Comparison of ENCODE assay signal across 7 mouse cellular contexts in the genomic region with DNA sequence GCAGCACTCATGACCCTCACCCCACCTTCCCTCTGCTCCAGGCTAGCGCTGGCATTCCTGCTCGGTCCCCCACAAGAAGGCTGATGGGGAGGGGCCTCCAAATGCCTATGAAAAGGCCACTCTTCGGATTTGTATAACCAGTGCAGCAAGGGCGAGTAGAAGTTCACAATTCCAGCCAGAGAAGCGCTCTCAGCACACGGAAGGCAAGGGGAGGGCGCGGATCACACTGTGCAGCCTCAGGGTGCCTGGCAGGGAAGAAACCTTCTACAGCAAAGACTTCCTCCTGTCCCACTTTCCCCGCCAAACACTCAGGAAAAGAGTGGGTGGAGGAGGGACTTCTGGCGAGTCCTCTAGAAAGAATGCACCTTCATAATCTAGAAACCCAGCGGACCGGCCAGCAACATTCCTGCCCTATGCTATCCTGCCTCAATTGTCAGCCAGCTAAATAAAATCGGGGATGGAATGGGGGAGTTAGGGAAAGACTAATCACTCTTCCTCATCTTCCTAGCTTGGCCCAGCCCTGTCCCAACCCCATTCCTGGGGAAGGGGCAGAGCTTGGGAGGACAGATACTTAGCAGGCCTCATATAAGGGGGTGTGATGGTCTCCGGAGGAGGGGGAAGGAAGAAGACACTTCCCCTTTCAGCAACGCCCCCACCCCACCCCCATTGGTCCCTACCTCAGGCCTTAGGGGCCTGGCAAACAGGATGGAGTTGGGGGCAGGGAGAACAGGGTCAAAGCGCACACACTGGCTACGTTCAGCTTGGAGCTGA. TPM values are rescaled to one million over a fixed set of nuclear protein-coding genes. Genes with fewer than 3 reads are reported as not detected.
DNase-seq lines count a peak whose midpoint lies in the region; ATAC-seq and TF ChIP-seq lines count a peak whose summit lies in the region.

No protein-coding gene starts in this region.

- WGBS in hindbrain, embryonic 13.5 days: 35% methylated on average over 17 of the region's 17 CpGs

- H3ac ChIP-seq in myocyte (ENCODE audit: control insufficient read depth, insufficient read length): peak overlapping the region; percentile 16

- DNase-seq in MN1 (ENCODE audit: low spot score) (peak; percentile 33), liver (peak; percentile 59)
- DNase-seq in B cell, adult 2 months: no peak

- no peak for TF ChIP-seq CTCF in ES-Bruce4 (IDR thresholded peaks at IDR 0.05; ENCODE audit: low read depth, low read length)
- no peak for TF ChIP-seq CTCF in embryonic fibroblast, embryonic 13.5 days (IDR thresholded peaks at IDR 0.05; ENCODE audit: borderline replicate concordance, insufficient read depth, low read length)

- peak overlapping the region; percentile 43 for H3K27ac ChIP-seq in ES-Bruce4 (ENCODE audit: insufficient read depth, low read length)
- peak overlapping the region; percentile 60 for H3K27ac ChIP-seq in embryonic fibroblast, embryonic 13.5 days (ENCODE audit: insufficient read depth, low read length)
- H3K27ac ChIP-seq in hindbrain, embryonic 13.5 days: 0 out of 2 replicates have a peak overlapping the region, but pooled peaks have one; percentile 86

- H3K4me3 ChIP-seq in ES-Bruce4 (ENCODE audit: low read depth, low read length) (peak overlapping the region; percentile 33), myocyte (peak overlapping the region; percentile 77)
- peak overlapping the region; percentile 89 for H3K4me3 ChIP-seq in embryonic fibroblast, embryonic 13.5 days (ENCODE audit: insufficient read depth, low read length)
- H3K4me3 ChIP-seq in hindbrain, embryonic 13.5 days: peak overlapping the region; percentile 78

- H3K36me3 ChIP-seq in ES-Bruce4 (ENCODE audit: control insufficient read depth, insufficient read depth, low read length, poor library complexity, severe bottlenecking) (no peaks in the 10 kb centered on the region), myocyte (ENCODE audit: control insufficient read depth, insufficient read depth) (no peaks in the 10 kb centered on the region)
- H3K36me3 ChIP-seq in hindbrain, embryonic 13.5 days: no peaks in the 10 kb centered on the region; the same call in 1 of the 2 replicates

- peaks cover 56% of the 10 kb centered on the region for H3K79me2 ChIP-seq in myocyte (ENCODE audit: control insufficient read depth, insufficient read depth)

- peak; percentile 67; the same call in 1 of the 2 replicates for TF ChIP-seq EP300 in ES-Bruce4 (IDR thresholded peaks at IDR 0.05; ENCODE audit: insufficient read depth, low read depth, low read length)

- no peak for ATAC-seq in hindbrain, embryonic 13.5 days (ENCODE audit: low FRiP score)

- H3K9me3 ChIP-seq in ES-Bruce4 (replicated peaks; ENCODE audit: control insufficient read depth, insufficient read depth, low read length, poor library complexity, severe bottlenecking): no peaks in the 10 kb centered on the region
- no peaks in the 10 kb centered on the region for H3K9me3 ChIP-seq in hindbrain, embryonic 13.5 days

- peak overlapping the region; percentile 61 for H3K4me2 ChIP-seq in hindbrain, embryonic 13.5 days
- H3K4me2 ChIP-seq in myocyte (ENCODE audit: low read depth): peak overlapping the region; percentile 78

- no peaks in the 10 kb centered on the region for H3K27me3 ChIP-seq in ES-Bruce4 (ENCODE audit: control insufficient read depth, insufficient read depth, low read length, poor library complexity, severe bottlenecking)
- peaks cover 27% of the 10 kb centered on the region; the same call in 1 of the 2 replicates for H3K27me3 ChIP-seq in hindbrain, embryonic 13.5 days
- H3K27me3 ChIP-seq in myocyte (ENCODE audit: control insufficient read depth, insufficient read depth, insufficient read length): no peaks in the 10 kb centered on the region

- TF ChIP-seq POLR2A in ES-Bruce4 (IDR thresholded peaks at IDR 0.05; ENCODE audit: insufficient read depth, low read length): no peak
- TF ChIP-seq POLR2A in embryonic fibroblast, embryonic 13.5 days (IDR thresholded peaks at IDR 0.05; ENCODE audit: low read depth, low read length): no peak
- peak; percentile 21 for TF ChIP-seq POLR2A in myocyte (IDR thresholded peaks at IDR 0.05; ENCODE audit: insufficient read length, low read depth)

- H3K9ac ChIP-seq in ES-Bruce4 (ENCODE audit: low read depth, poor library complexity, severe bottlenecking): peak overlapping the region; percentile 7
- peak overlapping the region; percentile 85 for H3K9ac ChIP-seq in hindbrain, embryonic 13.5 days

- peaks cover 14% of the 10 kb centered on the region for H3K4me1 ChIP-seq in ES-Bruce4 (ENCODE audit: control insufficient read depth, insufficient read depth, low read length)
- H3K4me1 ChIP-seq in embryonic fibroblast, embryonic 13.5 days (ENCODE audit: control insufficient read depth, insufficient read depth, low read length): peaks cover 9% of the 10 kb centered on the region; the same call in 1 of the 2 replicates
- peaks cover 51% of the 10 kb centered on the region for H3K4me1 ChIP-seq in hindbrain, embryonic 13.5 days (replicated peaks)

TF ChIP-seq in myocyte, 11 proteins besides CTCF, POLR2A, EP300 and RAD21:
- TF ChIP-seq MAX (IDR thresholded peaks at IDR 0.05; ENCODE audit: low read depth) (no peak), E2F4 (IDR thresholded peaks at IDR 0.05; ENCODE audit: insufficient read depth) (no peak), MYOG (IDR thresholded peaks at IDR 0.05; ENCODE audit: control insufficient read depth in 1 of 3, insufficient read depth in 1 of 3, insufficient read length in 2 of 3, low read depth in 2 of 3) (no peak), POLR2AphosphoS2 (IDR thresholded peaks at IDR 0.05; ENCODE audit: insufficient read length, low read depth) (no peak), SRF (IDR thresholded peaks at IDR 0.05; ENCODE audit: control insufficient read depth, insufficient read length, low read depth) (no peak), MYOD1 (IDR thresholded peaks at IDR 0.05; ENCODE audit: control insufficient read depth in 1 of 3, insufficient read length in 2 of 3, low read depth in 2 of 3) (no peak), TCF12 (IDR thresholded peaks at IDR 0.05; ENCODE audit: insufficient read depth, poor library complexity, severe bottlenecking) (no peak), CEBPB (IDR thresholded peaks at IDR 0.05; ENCODE audit: insufficient read depth, poor library complexity, severe bottlenecking) (no peak), REST (IDR thresholded peaks at IDR 0.05; ENCODE audit: insufficient read depth, insufficient read length) (no peak), TCF3 (IDR thresholded peaks at IDR 0.05; ENCODE audit: insufficient read length, low read depth) (no peak)

RNA-seq across cellular contexts. Expression of gene Jup, which starts 1.5 kb away (rescaled TPM):
- polyA plus RNA-seq in ES-Bruce4 (2011; ENCODE audit: insufficient read depth, insufficient read length, low read depth, missing spikeins): 166 and 171 TPM in 2 replicates
- 61.1 and 82.2 TPM in 2 replicates for polyA plus RNA-seq in embryonic fibroblast, embryonic 13.5 days (2011; ENCODE audit: insufficient read length, low read depth, missing spikeins)
- 65.5 and 73.9 TPM in 2 replicates for polyA plus RNA-seq in hindbrain, embryonic 13.5 days (2015; fragmentation: Nextera tagmentation; extraction: Ambion mirVana)
- 161 TPM for polyA plus RNA-seq in myocyte (2012; fragmentation: generic; extraction: Trizol)

RNA-seq across cellular contexts. Expression of gene P3h4, which starts 18.6 kb away (rescaled TPM):
- polyA plus RNA-seq in ES-Bruce4 (2011; ENCODE audit: insufficient read depth, insufficient read length, low read depth, missing spikeins): 13.3 and 16.8 TPM in 2 replicates
- polyA plus RNA-seq in embryonic fibroblast, embryonic 13.5 days (2011; ENCODE audit: insufficient read length, low read depth, missing spikeins): 75.2 and 85.8 TPM in 2 replicates
- 17.6 and 20.2 TPM in 2 replicates for polyA plus RNA-seq in hindbrain, embryonic 13.5 days (2015; fragmentation: Nextera tagmentation; extraction: Ambion mirVana)
- 115 TPM for polyA plus RNA-seq in myocyte (2012; fragmentation: generic; extraction: Trizol)

RNA-seq across cellular contexts. Expression of gene Fkbp10, which starts 19.5 kb away (rescaled TPM):
- polyA plus RNA-seq in ES-Bruce4 (2011; ENCODE audit: insufficient read depth, insufficient read length, low read depth, missing spikeins) (22.5 and 24.3 TPM in 2 replicates), myocyte (2012; fragmentation: generic; extraction: Trizol) (162 TPM)
- 283 and 298 TPM in 2 replicates for polyA plus RNA-seq in embryonic fibroblast, embryonic 13.5 days (2011; ENCODE audit: insufficient read length, low read depth, missing spikeins)
- polyA plus RNA-seq in hindbrain, embryonic 13.5 days (2015; fragmentation: Nextera tagmentation; extraction: Ambion mirVana): 27.2 and 32.3 TPM in 2 replicates

RNA-seq across cellular contexts. Expression of gene Hap1, which starts 40.1 kb away (rescaled TPM):
- 12.7 and 13.6 TPM in 2 replicates for polyA plus RNA-seq in ES-Bruce4 (2011; ENCODE audit: insufficient read depth, insufficient read length, low read depth, missing spikeins)
- 0.17 and 0.77 TPM in 2 replicates for polyA plus RNA-seq in embryonic fibroblast, embryonic 13.5 days (2011; ENCODE audit: insufficient read length, low read depth, missing spikeins)
- 94.1 and 94.4 TPM in 2 replicates for polyA plus RNA-seq in hindbrain, embryonic 13.5 days (2015; fragmentation: Nextera tagmentation; extraction: Ambion mirVana)
- polyA plus RNA-seq in myocyte (2012; fragmentation: generic; extraction: Trizol): 1.0 TPM

RNA-seq across cellular contexts. Expression of gene Nt5c3b, which starts 45.6 kb away (rescaled TPM):
- polyA plus RNA-seq in ES-Bruce4 (2011; ENCODE audit: insufficient read depth, insufficient read length, low read depth, missing spikeins): 37.3 and 44.6 TPM in 2 replicates
- polyA plus RNA-seq in embryonic fibroblast, embryonic 13.5 days (2011; ENCODE audit: insufficient read length, low read depth, missing spikeins): 44.8 and 52.0 TPM in 2 replicates
- 103 and 106 TPM in 2 replicates for polyA plus RNA-seq in hindbrain, embryonic 13.5 days (2015; fragmentation: Nextera tagmentation; extraction: Ambion mirVana)
- 47.6 TPM for polyA plus RNA-seq in myocyte (2012; fragmentation: generic; extraction: Trizol)

Comparison
In these comparisons a context has a peak if more than half of its experiments do, and no peak if none do; other contexts are left out.
1. H3K4me3 ChIP-seq: peak in every context shown above with its lines; median percentile 89 in embryonic fibroblast, embryonic 13.5 days; 78 in hindbrain, embryonic 13.5 days; 77 in myocyte; 33 in ES-Bruce4.
2. DNase-seq: peak in MN1 (single experiment) and liver (single experiment); none in B cell, adult 2 months (0 of 2).
3. Peak in every context shown above with its lines, with median percentiles within 50 percentile points of each other: H3K27ac ChIP-seq.